Mouse (Mus musculus) right cerebral cortex, postnatal 4 days (tissue): ENCODE results near the gene Tob2.

Experiments
- DNase-seq: peaks from one replicate; pipeline ENCODE4 v3.0.0-alpha.2; 2022

Gene Tob2

DNA sequence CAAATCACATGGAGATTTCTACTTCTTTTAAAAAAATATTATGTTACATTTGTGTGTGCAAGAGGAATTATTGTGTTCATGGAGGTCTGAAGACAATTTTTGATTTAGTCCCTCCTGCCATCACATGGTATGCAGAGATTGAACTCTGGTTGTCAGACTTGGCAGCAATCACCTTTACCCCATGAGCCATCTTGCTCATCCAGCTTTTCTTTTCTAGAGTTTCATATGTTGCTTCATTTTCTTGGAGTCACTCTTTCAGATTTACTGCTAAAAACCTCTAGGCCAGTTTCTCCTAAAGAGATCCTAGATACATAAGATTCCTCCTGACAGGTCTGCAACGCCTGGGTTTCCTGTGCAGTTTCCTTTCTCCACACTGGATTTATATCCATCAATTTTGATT lies 49.0 kb downstream of the Tob2 start:
- DNase-seq: no peak

DNA sequence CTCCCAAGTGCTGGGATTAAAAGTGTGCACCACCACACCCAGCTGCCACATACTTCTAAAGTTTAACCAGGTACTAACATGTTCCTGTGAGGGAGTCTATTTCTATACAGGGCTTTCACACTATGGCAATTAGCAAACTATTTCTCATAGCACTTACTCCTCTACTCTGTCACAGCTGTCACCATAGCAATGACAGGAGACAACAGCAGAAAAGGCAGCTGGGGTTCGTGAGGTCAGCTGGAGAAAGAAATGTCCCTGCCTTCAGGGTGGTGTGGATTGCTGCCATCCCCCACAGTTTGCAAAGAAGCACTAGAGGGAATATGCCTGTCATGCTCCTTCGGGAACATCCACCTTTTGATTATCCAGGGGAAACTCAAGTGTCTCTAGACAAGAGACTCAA lies 49.8 kb downstream of the Tob2 start:
- no peak for DNase-seq

- no peak for DNase-seq
Observed at GRCm38 (mm10) chr15:81806621-81807404, 51.8 kb downstream of the Tob2 start.

DNA sequence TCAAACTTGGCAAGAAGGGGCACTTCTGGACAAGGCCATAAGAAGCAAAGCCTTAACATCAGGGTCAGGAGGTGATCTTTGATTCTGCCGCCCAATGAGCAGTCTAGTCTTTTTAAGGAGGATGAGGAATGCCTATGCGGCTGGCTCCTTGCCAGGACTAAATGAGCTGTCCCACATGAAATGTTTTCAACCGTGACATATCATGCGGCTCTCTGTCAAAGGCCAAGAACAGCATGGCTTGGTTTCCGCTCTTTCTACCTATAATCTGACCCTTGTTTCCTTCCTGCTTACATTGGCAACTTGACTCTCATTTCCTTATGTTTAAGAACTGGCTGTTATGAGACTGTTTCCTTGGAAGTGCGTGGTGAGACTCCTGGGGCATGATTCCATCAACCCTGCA lies 53.0 kb downstream of the Tob2 start:
- DNase-seq: no peak

GRCm38 (mm10) chr15:81804883-81805282 lies 53.7 kb downstream of the Tob2 start:
- DNase-seq: no peak

- DNase-seq: no peak
Observed at GRCm38 (mm10) chr15:81804172-81804571, 54.4 kb downstream of the Tob2 start.

GRCm38 (mm10) chr15:81803425-81803951 lies 55.1 kb downstream of the Tob2 start:
- no peak for DNase-seq

- peak; percentile 28 for DNase-seq
Observed at GRCm38 (mm10) chr15:81802941-81803351, 55.6 kb downstream of the Tob2 start.

- peak; percentile 100 for DNase-seq
Observed at GRCm38 (mm10) chr15:81802001-81802890, 56.4 kb downstream of the Tob2 start, which contains the start of gene Tef. Gene Tef, plus strand, starts transcription at chr15:81802421.

GRCm38 (mm10) chr15:81800391-81800790 lies 58.2 kb downstream of the Tob2 start:
- DNase-seq: no peak

GRCm38 (mm10) chr15:81798421-81798820 lies 60.2 kb downstream of the Tob2 start:
- no peak for DNase-seq
